In the genomic region with DNA sequence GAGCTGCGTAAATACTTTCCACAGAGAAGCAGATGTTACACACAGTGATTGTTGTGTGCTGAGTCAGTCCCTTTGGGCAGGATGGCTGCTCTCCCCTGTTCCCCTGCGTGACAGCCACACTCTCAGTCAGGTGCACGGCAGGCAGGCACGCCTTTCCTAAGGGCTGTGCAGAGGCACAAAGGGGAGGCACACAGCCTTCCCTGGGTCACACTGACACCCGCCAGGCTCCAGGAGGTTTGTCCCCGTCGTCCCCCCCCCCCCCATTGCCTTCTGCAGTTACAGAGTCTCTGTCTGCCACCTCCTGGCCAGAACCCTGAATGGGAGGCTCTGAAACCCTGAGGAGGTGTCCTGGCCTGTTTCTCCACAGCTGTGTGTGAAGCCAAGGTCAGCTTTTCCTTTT, we compare ENCODE assay signal across 9 mouse cellular contexts.
DNase-seq lines count a peak whose midpoint lies in the region; ATAC-seq lines count a peak whose summit lies in the region.
"Had no signal": no experiment of that assay in that cellular context is flagged by ENCODE, and none has a peak within 500 bp of the region (broad histone marks: within the 10 kb centered on the region; RNA-seq: fewer than 3 reads in every experiment).

No protein-coding gene starts in this region.

- ATAC-seq in heart, embryonic 12.5 days (ENCODE audit: insufficient number of reproducible peaks, low FRiP score): no peak
- peak; percentile 53 for ATAC-seq in embryonic facial prominence, embryonic 14.5 days (ENCODE audit: low read depth)
- ATAC-seq in limb, embryonic 15.5 days (ENCODE audit: insufficient number of reproducible peaks, low FRiP score, low TSS enrichment, low read depth): 0 out of 2 replicates have a peak, but pooled peaks have one; percentile 37
- ATAC-seq in activated CD4-positive, CD25-positive, alpha-beta regulatory T cell, adult 4 months: no peak

- no peak overlapping the region for H3K9ac ChIP-seq in heart, embryonic 12.5 days
- H3K9ac ChIP-seq in embryonic facial prominence, embryonic 14.5 days (ENCODE audit: low read depth, low read length): no peak overlapping the region
- H3K9ac ChIP-seq in limb, embryonic 15.5 days: no peak overlapping the region
- H3K9ac ChIP-seq: liver, embryonic 15.5 days had no signal

- no peak overlapping the region for H3K4me3 ChIP-seq in heart, embryonic 12.5 days
- no peak overlapping the region for H3K4me3 ChIP-seq in embryonic facial prominence, embryonic 14.5 days (ENCODE audit: low read depth, low read length)
- no peak overlapping the region for H3K4me3 ChIP-seq in limb, embryonic 15.5 days
- H3K4me3 ChIP-seq: liver, embryonic 15.5 days had no signal

- H3K27me3 ChIP-seq in heart, embryonic 12.5 days (replicated peaks): peaks cover 18% of the 10 kb centered on the region; the same call in 1 of the 2 replicates
- H3K27me3 ChIP-seq in embryonic facial prominence, embryonic 14.5 days (replicated peaks; ENCODE audit: control insufficient read depth, insufficient read depth, low read length): no peaks in the 10 kb centered on the region
- no peaks in the 10 kb centered on the region for H3K27me3 ChIP-seq in limb, embryonic 15.5 days
- H3K27me3 ChIP-seq: liver, embryonic 15.5 days had no signal

- H3K9me3 ChIP-seq in heart, embryonic 12.5 days (replicated peaks): no peaks in the 10 kb centered on the region
- H3K9me3 ChIP-seq in embryonic facial prominence, embryonic 14.5 days (ENCODE audit: control insufficient read depth, low read length): no peaks in the 10 kb centered on the region
- H3K9me3 ChIP-seq in limb, embryonic 15.5 days: no peaks in the 10 kb centered on the region
- H3K9me3 ChIP-seq: liver, embryonic 15.5 days had no signal

- no peaks in the 10 kb centered on the region for H3K4me1 ChIP-seq in heart, embryonic 12.5 days (replicated peaks)
- peaks cover 10% of the 10 kb centered on the region; the same call in 1 of the 2 replicates for H3K4me1 ChIP-seq in embryonic facial prominence, embryonic 14.5 days (ENCODE audit: control insufficient read depth, insufficient read depth, low read length)
- H3K4me1 ChIP-seq in limb, embryonic 15.5 days: peaks cover 15% of the 10 kb centered on the region
- H3K4me1 ChIP-seq: liver, embryonic 15.5 days had no signal

- H3K4me2 ChIP-seq in heart, embryonic 12.5 days: 0 out of 2 replicates have a peak overlapping the region, but pooled peaks have one; percentile 15
- H3K4me2 ChIP-seq in embryonic facial prominence, embryonic 14.5 days (ENCODE audit: low read depth, low read length): no peak overlapping the region
- no peak overlapping the region for H3K4me2 ChIP-seq in limb, embryonic 15.5 days
- H3K4me2 ChIP-seq: liver, embryonic 15.5 days had no signal

- H3K27ac ChIP-seq in heart, embryonic 12.5 days (ENCODE audit: poor library complexity, severe bottlenecking): no peak overlapping the region
- H3K27ac ChIP-seq in embryonic facial prominence, embryonic 14.5 days (replicated peaks; ENCODE audit: low read depth, low read length): no peak overlapping the region
- no peak overlapping the region for H3K27ac ChIP-seq in limb, embryonic 15.5 days
- H3K27ac ChIP-seq: liver, embryonic 15.5 days had no signal

- intact Hi-C loops in heart, postnatal 25 days (cut with DNase I): loop anchor here (1.0 kb wide), 1 partner anchor 222 kb away; no protein-coding TSS in a partner anchor

- H3K36me3 ChIP-seq in heart, embryonic 12.5 days: no peaks in the 10 kb centered on the region
- H3K36me3 ChIP-seq in embryonic facial prominence, embryonic 14.5 days (ENCODE audit: control insufficient read depth, insufficient read depth, low read length): no peaks in the 10 kb centered on the region
- no peaks in the 10 kb centered on the region for H3K36me3 ChIP-seq in limb, embryonic 15.5 days
- H3K36me3 ChIP-seq: liver, embryonic 15.5 days had no signal

- no peak for DNase-seq in heart, postnatal 25 days (ENCODE audit: low spot score)
- peak; percentile 29 for DNase-seq in thymus, postnatal 0 days (ENCODE audit: low spot score)
- DNase-seq in thymus, postnatal 25 days: no peak
- DNase-seq in embryonic facial prominence, embryonic 14.5 days (ENCODE audit: low spot score): peak; percentile 48
- no peak for DNase-seq in right cerebral cortex, postnatal 25 days

- 25% methylated on average over 7 of the region's 7 CpGs for WGBS in heart, embryonic 12.5 days
- 29% methylated on average over 6 of the region's 7 CpGs for WGBS in embryonic facial prominence, embryonic 14.5 days
- 33% methylated on average over 7 of the region's 7 CpGs for WGBS in limb, embryonic 15.5 days

Comparison
In these comparisons a context has a peak if more than half of its experiments do, and no peak if none do; other contexts are left out.
1. DNase-seq: peak in thymus, postnatal 0 days (single experiment) and embryonic facial prominence, embryonic 14.5 days (single experiment); none in heart, postnatal 25 days (single experiment), thymus, postnatal 25 days (single experiment) and right cerebral cortex, postnatal 25 days (single experiment).
2. ATAC-seq: peak in embryonic facial prominence, embryonic 14.5 days (single experiment) and limb, embryonic 15.5 days (single experiment); none in heart, embryonic 12.5 days (single experiment) and activated CD4-positive, CD25-positive, alpha-beta regulatory T cell, adult 4 months (single experiment).